Mouse (Mus musculus) liver, embryonic 12.5 days (tissue): ENCODE measurements around the gene Asgr1. TPM values are rescaled to one million over a fixed set of nuclear protein-coding genes. Genes with fewer than 3 reads are reported as not detected.
"Not testable (repeated sequence)": the region's sequence is repeated elsewhere in the genome, so short reads cannot be mapped to it uniquely, and the experiment has no call there.

Source experiments
- ATAC-seq: fragments of 200-750 bp; cut with Nextera tagmentation; 2 replicates; pipeline ENCODE4 v1.8.0; 2017; ENCODE audit warnings: moderate number of reproducible peaks, mild to moderate bottlenecking, moderate library complexity
- H3K27ac ChIP-seq: fragments of 300-500 bp; sonication (generic); 2 replicates; pipeline ENCODE4 v1.5.1; 2016; ENCODE audit warnings: mild to moderate bottlenecking
- H3K27me3 ChIP-seq: fragments of 300-500 bp; sonication (generic); replicated peaks from 2 replicates; pipeline ENCODE4 v1.6.1; 2016; ENCODE audit warnings: mild to moderate bottlenecking, moderate library complexity
- H3K36me3 ChIP-seq: fragments of 300-500 bp; sonication (generic); 2 replicates; pipeline ENCODE4 v1.6.1; 2016; ENCODE audit warnings: mild to moderate bottlenecking, moderate library complexity
- H3K4me1 ChIP-seq: fragments of 300-500 bp; sonication (generic); 2 replicates; pipeline ENCODE4 v1.6.1; 2016
- H3K4me2 ChIP-seq: fragments of 300-500 bp; sonication (generic); 2 replicates; pipeline ENCODE4 v1.6.1; 2016; ENCODE audit warnings: mild to moderate bottlenecking, moderate library complexity
- H3K4me3 ChIP-seq: fragments of 300-500 bp; sonication (generic); 2 replicates; pipeline ENCODE4 v1.5.1; 2016; ENCODE audit warnings: mild to moderate bottlenecking, moderate library complexity
- H3K9ac ChIP-seq: fragments of 300-500 bp; sonication (generic); 2 replicates; pipeline ENCODE4 v1.6.1; 2016; ENCODE audit warnings: mild to moderate bottlenecking, moderate library complexity
- H3K9me3 ChIP-seq: fragments of 300-500 bp; sonication (generic); replicated peaks from 2 replicates; pipeline ENCODE4 v1.6.1; 2016; ENCODE audit warnings: mild to moderate bottlenecking, moderate library complexity
- WGBS: fragments of 180-500 bp; shearing (Covaris S2); methylation state at CpG from one replicate; pipeline ENCODE4 v1.1.7; 2016; ENCODE audit not compliant: insufficient replicate concordance; 5-methylcytosine and 5-hydroxymethylcytosine counted together
- polyA plus RNA-seq: library from polyadenylated mRNA; unstranded; fragments of >200 nt; fragmentation: Nextera tagmentation; extraction: Ambion mirVana; gene quantifications from 2 replicates; pipeline ENCODE4 v1.2.1, GENCODE M21; 2016

Asgr1 gene
- polyA plus RNA-seq, result 0.51 and 0.63 TPM in 2 replicates

- Histone ChIP-seq H3K9me3 (no peaks in the 10 kb centered on the region), H3K4me1 (peaks cover 9% of the 10 kb centered on the region), H3K4me2 (no peak within 1 kb of the TSS), H3K36me3 (no peaks in the 10 kb centered on the region), H3K27ac (no peak within 1 kb of the TSS), H3K4me3 (no peak within 1 kb of the TSS), H3K9ac (no peak within 1 kb of the TSS), H3K27me3 (peaks cover 19% of the 10 kb centered on the region)
- WGBS, result 70% methylated on average over 10 of the region's 10 CpGs
- peak; percentile 43 for ATAC-seq
Measured at GRCm38 (mm10) chr11:70053898-70054570, at the start of gene Asgr1. Gene Asgr1, plus strand, starts transcription at chr11:70054085.

DNA sequence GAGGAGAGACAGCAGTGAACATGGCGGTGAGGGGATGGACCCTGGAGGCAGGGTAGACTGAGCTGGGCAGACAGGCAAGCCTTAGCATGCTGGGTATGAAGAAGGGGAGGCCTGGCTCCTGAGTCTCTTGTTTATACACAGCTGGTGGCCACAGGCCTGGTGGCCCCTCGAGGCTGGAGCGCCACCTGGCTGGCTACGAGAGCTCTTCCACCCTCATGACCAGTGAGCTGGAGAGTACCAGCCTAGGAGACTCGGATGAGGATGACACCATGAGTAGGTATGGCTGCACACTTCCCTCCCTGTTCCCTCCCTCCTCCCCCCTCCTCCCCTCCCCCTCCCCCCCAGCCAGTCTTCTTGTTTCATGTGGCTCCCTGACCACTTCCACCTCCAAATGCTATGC is 48.4 kb upstream of the Asgr1 start:
- Histone ChIP-seq H3K4me3 (no peak overlapping the region), H3K4me1 (peaks cover 27% of the 10 kb centered on the region), H3K9me3 (no peaks in the 10 kb centered on the region), H3K4me2 (no peak overlapping the region), H3K36me3 (peaks cover 60% of the 10 kb centered on the region), H3K27me3 (no peaks in the 10 kb centered on the region), H3K9ac (no peak overlapping the region), H3K27ac (no peak overlapping the region)
- 72% methylated on average over 5 of the region's 5 CpGs for WGBS
- ATAC-seq, result no peak

DNA sequence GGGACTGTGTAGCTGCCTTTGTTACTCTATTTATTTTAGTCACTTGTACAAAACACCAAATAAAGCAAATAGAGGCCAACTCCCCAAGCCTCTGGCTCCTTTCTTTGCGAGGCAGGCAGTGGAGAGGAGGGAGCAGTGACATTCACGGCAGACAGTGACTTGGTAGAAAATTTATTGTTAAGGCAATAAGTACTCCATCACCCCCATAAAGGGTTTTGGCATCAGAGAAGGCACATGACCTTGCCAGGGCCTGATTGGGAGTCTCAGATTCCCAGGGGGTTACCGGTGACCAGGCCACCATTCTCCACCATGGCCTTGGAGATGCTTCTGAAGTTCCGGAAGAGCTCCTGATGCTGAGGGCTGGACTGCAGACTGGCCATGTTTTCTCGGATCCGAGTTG is 43.9 kb upstream of the Asgr1 start:
- H3K27me3 ChIP-seq, result no peaks in the 10 kb centered on the region
- WGBS, result 82% methylated on average over 6 of the region's 6 CpGs

GRCm38 (mm10) chr11:70010548-70010947 is 43.3 kb upstream of the Asgr1 start:
- Histone ChIP-seq H3K4me1 (peaks cover 16% of the 10 kb centered on the region), H3K4me2 (no peak overlapping the region), H3K27me3 (no peaks in the 10 kb centered on the region), H3K9me3 (no peaks in the 10 kb centered on the region), H3K9ac (no peak overlapping the region), H3K36me3 (peaks cover 85% of the 10 kb centered on the region), H3K27ac (no peak overlapping the region), H3K4me3 (no peak overlapping the region)
- no peak for ATAC-seq
- WGBS, result 79% methylated on average over 12 of the region's 12 CpGs

More for the DNA sequence above, 43.9 kb upstream of the Asgr1 start:
- Histone ChIP-seq H3K27ac (no peak overlapping the region), H3K36me3 (peaks cover 90% of the 10 kb centered on the region), H3K4me3 (no peak overlapping the region), H3K9ac (no peak overlapping the region), H3K4me1 (peaks cover 13% of the 10 kb centered on the region), H3K9me3 (no peaks in the 10 kb centered on the region), H3K4me2 (no peak overlapping the region)
- no peak for ATAC-seq

DNA sequence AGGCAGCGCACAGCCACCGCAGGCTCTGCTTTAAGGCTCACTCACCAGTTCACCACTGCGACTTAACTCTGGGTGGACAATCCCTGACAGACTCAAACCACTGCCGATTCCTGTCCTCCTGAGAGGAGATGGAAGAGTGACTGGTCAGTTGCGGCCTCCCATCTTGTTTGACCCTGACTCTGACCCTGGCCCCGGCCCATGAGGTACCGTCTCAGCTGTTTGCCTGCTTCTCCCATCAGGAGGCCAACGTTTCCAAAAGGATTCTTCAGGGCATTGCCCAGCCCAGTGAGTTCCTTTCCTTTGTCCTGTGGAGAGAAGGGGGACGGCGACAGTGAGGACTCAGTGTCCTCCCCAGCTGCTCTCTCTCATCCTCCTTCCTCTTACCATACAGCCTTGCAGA is 42.9 kb upstream of the Asgr1 start:
- H3K9ac ChIP-seq, result no peak overlapping the region
- H3K4me1 ChIP-seq, result peaks cover 20% of the 10 kb centered on the region
- 89% methylated on average over 10 of the region's 10 CpGs for WGBS
- H3K27ac ChIP-seq, result no peak overlapping the region
- H3K9me3 ChIP-seq, result no peaks in the 10 kb centered on the region
- H3K4me2 ChIP-seq, result no peak overlapping the region
- H3K36me3 ChIP-seq, result peaks cover 81% of the 10 kb centered on the region
- H3K4me3 ChIP-seq, result no peak overlapping the region
- ATAC-seq, result no peak
- H3K27me3 ChIP-seq, result no peaks in the 10 kb centered on the region

- Histone ChIP-seq H3K36me3 (peaks cover 61% of the 10 kb centered on the region), H3K27me3 (no peaks in the 10 kb centered on the region), H3K27ac (no peak overlapping the region), H3K9me3 (no peaks in the 10 kb centered on the region), H3K9ac (no peak overlapping the region), H3K4me1 (peaks cover 31% of the 10 kb centered on the region), H3K4me3 (no peak overlapping the region), H3K4me2 (no peak overlapping the region)
- WGBS, result 84% methylated on average over 9 of the region's 9 CpGs
- ATAC-seq, result no peak
Measured at GRCm38 (mm10) chr11:70012931-70013330, 41.0 kb upstream of the Asgr1 start.

GRCm38 (mm10) chr11:70013408-70013807 is 40.5 kb upstream of the Asgr1 start:
- Histone ChIP-seq H3K9ac (no peak overlapping the region), H3K27me3 (no peaks in the 10 kb centered on the region), H3K9me3 (no peaks in the 10 kb centered on the region), H3K4me1 (peaks cover 36% of the 10 kb centered on the region), H3K27ac (no peak overlapping the region), H3K4me3 (no peak overlapping the region), H3K4me2 (no peak overlapping the region), H3K36me3 (peaks cover 56% of the 10 kb centered on the region)
- no peak for ATAC-seq
- 81% methylated on average over 3 of the region's 3 CpGs for WGBS

- peak overlapping the region; percentile 68; the same call in 1 of the 2 replicates for H3K4me3 ChIP-seq
- 62% methylated on average over 5 of the region's 5 CpGs for WGBS
- H3K27ac ChIP-seq, result no peak overlapping the region
Measured at GRCm38 (mm10) chr11:70014051-70014450, 39.8 kb upstream of the Asgr1 start.

GRCm38 (mm10) chr11:70014880-70015558 is 38.9 kb upstream of the Asgr1 start, which contains the start of gene Acadvl:
Gene Acadvl, minus strand, starts transcription at chr11:70015411.
- WGBS, result under 1% methylated on average over 35 of the region's 35 CpGs
- no peaks in the 10 kb centered on the region for H3K27me3 ChIP-seq
- H3K36me3 ChIP-seq, result peaks cover 40% of the 10 kb centered on the region
- peaks cover 52% of the 10 kb centered on the region for H3K4me1 ChIP-seq
- peak within 1 kb of the TSS; percentile 84 for H3K4me2 ChIP-seq
- H3K4me3 ChIP-seq, result peak within 1 kb of the TSS; percentile 68
- H3K9me3 ChIP-seq, result no peaks in the 10 kb centered on the region
- peak; percentile 91 for ATAC-seq
- H3K9ac ChIP-seq, result peak within 1 kb of the TSS; percentile 82
- H3K27ac ChIP-seq, result peak within 1 kb of the TSS; percentile 78

More at GRCm38 (mm10) chr11:70014051-70014450, 39.8 kb upstream of the Asgr1 start:
- Histone ChIP-seq H3K27me3 (no peaks in the 10 kb centered on the region), H3K4me1 (peaks cover 42% of the 10 kb centered on the region), H3K36me3 (peaks cover 50% of the 10 kb centered on the region), H3K4me2 (peak overlapping the region; percentile 84), H3K9ac (peak overlapping the region; percentile 82), H3K9me3 (no peaks in the 10 kb centered on the region)
- no peak for ATAC-seq

- Histone ChIP-seq H3K4me2 (peak overlapping the region; percentile 84), H3K27ac (no peak overlapping the region), H3K4me1 (peaks cover 58% of the 10 kb centered on the region), H3K36me3 (peaks cover 34% of the 10 kb centered on the region), H3K9ac (peak overlapping the region; percentile 82), H3K27me3 (no peaks in the 10 kb centered on the region), H3K4me3 (peak overlapping the region; percentile 68), H3K9me3 (no peaks in the 10 kb centered on the region)
- no peak for ATAC-seq
- WGBS, result 58% methylated on average over 6 of the region's 6 CpGs
Measured at GRCm38 (mm10) chr11:70015677-70016076, 38.2 kb upstream of the Asgr1 start.

- H3K9me3 ChIP-seq, H3K9ac ChIP-seq, H3K27me3 ChIP-seq, H3K27ac ChIP-seq, ATAC-seq, H3K4me3 ChIP-seq, H3K4me2 ChIP-seq: not testable (repeated sequence)
- H3K4me1 ChIP-seq, result peaks cover 63% of the 10 kb centered on the region
- H3K36me3 ChIP-seq, result peaks cover 29% of the 10 kb centered on the region
- 78% methylated on average over 2 of the region's 2 CpGs for WGBS
Measured at GRCm38 (mm10) chr11:70016177-70016576, 37.7 kb upstream of the Asgr1 start.

DNA sequence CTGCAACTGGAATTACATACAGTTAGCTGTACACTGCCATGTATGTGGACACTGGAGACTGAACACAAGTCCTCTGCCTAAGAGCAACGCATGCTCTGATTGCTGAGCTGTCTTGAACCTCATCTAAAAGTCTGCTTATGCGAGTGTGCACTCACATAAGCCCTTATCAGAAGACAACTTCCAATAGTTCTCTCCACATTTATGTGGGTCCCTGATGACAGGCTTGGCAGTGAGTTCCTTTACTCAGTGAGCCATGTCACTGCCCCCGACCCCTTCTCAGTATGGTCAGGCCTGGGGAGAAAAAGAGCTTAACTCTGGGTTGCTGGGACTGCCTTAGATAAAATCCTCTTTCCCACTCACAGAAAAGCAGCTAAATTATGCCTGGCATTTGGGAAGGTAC is 37.2 kb upstream of the Asgr1 start, which contains the start of gene Dlg4:
Gene Dlg4, plus strand, starts transcription at position 274 of the 400 bp plus-strand sequence.
- H3K4me3 ChIP-seq, result no peak within 1 kb of the TSS
- H3K27ac ChIP-seq, result no peak within 1 kb of the TSS
- no peak for ATAC-seq
- H3K27me3 ChIP-seq, result no peaks in the 10 kb centered on the region
- WGBS, result 56% methylated on average over 3 of the region's 3 CpGs
- H3K9ac ChIP-seq, result peak within 1 kb of the TSS; percentile 82; the same call in 1 of the 2 replicates
- H3K9me3 ChIP-seq, result no peaks in the 10 kb centered on the region
- peak within 1 kb of the TSS; percentile 84; the same call in 1 of the 2 replicates for H3K4me2 ChIP-seq
- H3K4me1 ChIP-seq, result peaks cover 68% of the 10 kb centered on the region
- H3K36me3 ChIP-seq, result peaks cover 24% of the 10 kb centered on the region
